Mouse (Mus musculus) ES-E14 (cell line): Measurements from ENCODE around the gene 1700042G07Rik. TPM values are rescaled to one million over a fixed set of nuclear protein-coding genes. Genes with fewer than 3 reads are reported as not detected.

Experiments used
- DNase-seq: peaks from one replicate; pipeline ENCODE4 v3.0.0-alpha.2; 2013; ENCODE audit warnings: low read depth, low spot score
- H3K27ac ChIP-seq: 2 replicates; pipeline ENCODE4 v1.5.1; 2012; ENCODE audit warnings: low read depth, mild to moderate bottlenecking, low read length, moderate library complexity, mixed read lengths; ENCODE audit not compliant: poor library complexity, insufficient read depth, severe bottlenecking
- H3K36me3 ChIP-seq: 2 replicates; pipeline ENCODE4 v1.6.1; 2012; ENCODE audit warnings: mild to moderate bottlenecking, low read length, moderate library complexity, mixed read lengths; ENCODE audit not compliant: control insufficient read depth, poor library complexity, insufficient read depth, severe bottlenecking
- H3K4me1 ChIP-seq, 2 experiments: fragments of 150-350 bp in 1 of 2; sonication (generic) in 1 of 2; 2 replicates each; pipeline ENCODE4 v1.6.1; 2012; ENCODE audit warnings: low read length in 2 of 2, mild to moderate bottlenecking in 1 of 2, mixed read lengths in 1 of 2; ENCODE audit not compliant: control insufficient read depth in 2 of 2, insufficient read depth in 2 of 2, poor library complexity in 1 of 2
- H3K4me3 ChIP-seq, 2 experiments: fragments of 150-350 bp in 1 of 2; sonication (generic) in 1 of 2; 2 replicates each; pipeline ENCODE4 v1.5.1; 2012; ENCODE audit warnings: low read length in 2 of 2, low read depth in 1 of 2, mild to moderate bottlenecking in 1 of 2, mixed read lengths in 1 of 2; ENCODE audit not compliant: insufficient read depth in 1 of 2, poor library complexity in 1 of 2, severe bottlenecking in 1 of 2
- H3K9ac ChIP-seq: 2 replicates; pipeline ENCODE4 v1.6.1; 2012; ENCODE audit warnings: low read depth, mild to moderate bottlenecking, low read length, mixed read lengths; ENCODE audit not compliant: poor library complexity, insufficient read depth, severe bottlenecking
- H3K9me3 ChIP-seq: fragments of 150-350 bp; sonication (generic); 2 replicates; pipeline ENCODE4 v1.6.1; 2012; ENCODE audit warnings: low read depth, mild to moderate bottlenecking, low read length; ENCODE audit not compliant: control insufficient read depth, insufficient read depth
- CHD2 ChIP-seq: IDR thresholded peaks from 2 replicates; pipeline ENCODE4 v1.6.1; 2014; ENCODE audit warnings: mild to moderate bottlenecking, low read depth, low read length, inconsistent platforms
- HCFC1 ChIP-seq: IDR thresholded peaks from 2 replicates; pipeline ENCODE4 v1.6.1; 2012; ENCODE audit warnings: low read length, inconsistent platforms, borderline replicate concordance; ENCODE audit not compliant: insufficient read depth
- MAFK ChIP-seq: IDR thresholded peaks from 2 replicates; pipeline ENCODE4 v1.6.1; 2014; ENCODE audit warnings: mild to moderate bottlenecking, low read depth, low read length, inconsistent platforms; ENCODE audit not compliant: insufficient read depth
- ZC3H11A ChIP-seq: IDR thresholded peaks from 2 replicates; pipeline ENCODE4 v1.6.1; 2012; ENCODE audit warnings: low read depth, mild to moderate bottlenecking, inconsistent platforms, low read length, borderline replicate concordance
- ZNF384 ChIP-seq: IDR thresholded peaks from 2 replicates; pipeline ENCODE4 v1.6.1; 2012; ENCODE audit warnings: low read depth, low read length, inconsistent platforms
- in situ Hi-C, 2 experiments: fragments of 600-800 bp; cut with MboI; formaldehyde crosslinking; loops; one replicate each; pipeline ENCODE4 v1.15.1; 2025; ENCODE audit warnings: low sequenced_read_pairs in 2 of 2, inconsistent platforms in 1 of 2; ENCODE audit not compliant: unreplicated experiment in 2 of 2
- total RNA-seq: library from RNA; depleted of rRNA; stranded (reverse); fragments of 300-350 nt; gene quantifications from 2 replicates; pipeline ENCODE4 v1.2.3, GENCODE M21; 2012; rRNA removed

The 1700042G07Rik gene
- not detected in 2 replicates for total RNA-seq

DNA sequence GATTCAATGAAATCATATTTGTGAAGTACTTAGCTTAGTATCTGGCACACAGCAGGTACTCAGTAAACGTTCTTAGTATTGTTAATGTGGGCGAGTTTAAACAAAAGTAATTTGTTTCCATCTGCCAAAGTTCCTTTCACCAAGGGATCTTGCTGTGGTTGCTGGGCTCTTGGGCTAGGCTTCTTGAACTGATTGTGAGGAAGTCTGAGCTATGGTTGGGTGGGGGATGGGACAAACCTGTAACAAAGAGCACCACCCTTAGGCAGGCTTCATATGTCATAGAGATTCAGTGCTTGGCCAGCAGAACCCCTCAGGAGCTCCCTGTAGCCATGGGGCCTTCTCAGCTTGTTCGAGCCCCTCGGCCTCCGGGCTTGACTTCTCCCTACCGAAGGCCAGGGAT lies at the start of gene 1700042G07Rik, which contains the start of gene Gm49337:
Gene 1700042G07Rik (plus strand): TSS at position 301 of the 400 bp plus-strand sequence.
Gene Gm49337 (plus strand): TSS at position 313 of the 400 bp plus-strand sequence.
- DNase-seq: no peak
- Histone ChIP-seq H3K9ac (no peak within 1 kb of the TSS), H3K4me3 (no peak within 1 kb of the TSS), H3K9me3 (no peaks in the 10 kb centered on the region), H3K4me1 (peaks cover 4 to 28% of the 10 kb centered on the region in 2 experiments; a peak in 3 of 4 replicates), H3K27ac (no peak within 1 kb of the TSS), H3K36me3 (no peaks in the 10 kb centered on the region)
- in situ Hi-C loops: no loop called here
- no peak for TF ChIP-seq ZNF384

GRCm38 (mm10) chr4:116123602-116124519 lies 49.3 kb upstream of the 1700042G07Rik start, which contains the start of the genes Rad54l and Pomgnt1:
Rad54l (minus strand) TSS chr4:116123690.
Pomgnt1 (plus strand) TSS chr4:116123840.
- DNase-seq: peak; percentile 95
- Histone ChIP-seq H3K4me1 (peaks cover 0 to 2% of the 10 kb centered on the region in 2 experiments; a peak in 2 of 4 replicates), H3K9me3 (no peaks in the 10 kb centered on the region), H3K36me3 (peaks cover 8% of the 10 kb centered on the region; the same call in 1 of the 2 replicates), H3K4me3 (peak within 1 kb of the TSS; percentile 95), H3K9ac (peak within 1 kb of the TSS; percentile 93), H3K27ac (no peak within 1 kb of the TSS; the same call in 1 of the 2 replicates)
- in situ Hi-C loops: no loop called here
- TF ChIP-seq MAFK: no peak
- TF ChIP-seq HCFC1: peak; percentile 75; the same call in 1 of the 2 replicates
- TF ChIP-seq CHD2: peak; percentile 80
- TF ChIP-seq ZC3H11A: no peak
- TF ChIP-seq ZNF384: no peak

GRCm38 (mm10) chr4:116125803-116126386 lies 47.3 kb upstream of the 1700042G07Rik start:
- Histone ChIP-seq H3K9me3 (no peaks in the 10 kb centered on the region), H3K36me3 (no peaks in the 10 kb centered on the region), H3K4me3 (no peak overlapping the region), H3K4me1 (peaks cover 0 to 2% of the 10 kb centered on the region in 2 experiments; a peak in 2 of 4 replicates), H3K27ac (no peak overlapping the region), H3K9ac (no peak overlapping the region)
- no peak for DNase-seq
- in situ Hi-C loops: no loop called here
- TF ChIP-seq ZNF384 (no peak), ZC3H11A (no peak), MAFK (no peak), HCFC1 (no peak), CHD2 (no peak)

DNA sequence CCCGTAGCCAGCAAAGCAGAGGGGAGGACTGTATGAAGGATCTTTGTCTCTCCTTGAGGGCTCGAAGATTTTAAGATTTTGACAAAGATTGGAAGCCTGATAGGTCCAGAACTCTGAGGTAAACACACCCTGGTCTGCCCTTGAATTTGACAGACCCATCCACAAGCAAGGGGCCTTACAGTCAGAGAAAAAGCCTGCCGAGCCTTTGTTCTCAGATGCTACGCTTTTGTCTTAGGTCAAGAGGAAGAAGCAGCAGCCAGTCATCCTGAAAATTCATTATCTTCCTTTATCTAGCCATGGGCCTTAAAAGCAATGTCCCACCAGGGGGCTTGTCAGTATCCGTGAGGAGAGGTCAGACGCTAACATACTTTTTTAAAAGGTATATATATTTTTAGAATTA lies 45.2 kb upstream of the 1700042G07Rik start:
- TF ChIP-seq ZNF384: no peak
- no peak for TF ChIP-seq CHD2
- in situ Hi-C loops: no loop called here
- H3K36me3 ChIP-seq: no peaks in the 10 kb centered on the region
- DNase-seq: no peak
- H3K4me3 ChIP-seq: no peak overlapping the region
- peaks cover 0 to 2% of the 10 kb centered on the region in 2 experiments; a peak in 2 of 4 replicates for H3K4me1 ChIP-seq
- H3K9me3 ChIP-seq: no peaks in the 10 kb centered on the region
- H3K9ac ChIP-seq: no peak overlapping the region
- H3K27ac ChIP-seq: no peak overlapping the region
